Mouse (Mus musculus): Measurements from ENCODE around the gene Sh3bp5. TPM values are rescaled to one million over a fixed set of nuclear protein-coding genes. Genes with fewer than 3 reads are reported as not detected.

The Sh3bp5 gene
- polyA plus RNA-seq, 1 experiment from 2014 or later = 20.6 TPM

GRCm38 (mm10) chr14:31429004-31429395, 6.9 kb downstream of the Sh3bp5 start:
- Histone ChIP-seq H3K4me1 (replicated peaks) (peaks cover 29% of the 10 kb centered on the region), H3K27ac (peak overlapping the region; percentile 71), H3K9me3 (no peaks in the 10 kb centered on the region), H3K4me2 (replicated peaks) (peak overlapping the region; percentile 38), H3K4me3 (replicated peaks) (no peak overlapping the region), H3K9ac (no peak overlapping the region), H3K36me3 (no peaks in the 10 kb centered on the region), H3K27me3 (replicated peaks) (no peaks in the 10 kb centered on the region)
- WGBS = 16% methylated on average over 5 of the region's 5 CpGs
- ATAC-seq = peak; percentile 68

GRCm38 (mm10) chr14:31428211-31429003, 7.5 kb downstream of the Sh3bp5 start:
- Histone ChIP-seq H3K4me3 (replicated peaks) (no peak overlapping the region), H3K36me3 (no peaks in the 10 kb centered on the region), H3K27ac (peak overlapping the region; percentile 71), H3K4me2 (replicated peaks) (peak overlapping the region; percentile 38), H3K27me3 (replicated peaks) (no peaks in the 10 kb centered on the region), H3K9ac (no peak overlapping the region), H3K9me3 (no peaks in the 10 kb centered on the region), H3K4me1 (replicated peaks) (peaks cover 28% of the 10 kb centered on the region)
- peak; percentile 73 for ATAC-seq
- 33% methylated on average over 15 of the region's 15 CpGs for WGBS

GRCm38 (mm10) chr14:31422961-31423791, 12.7 kb downstream of the Sh3bp5 start:
- H3K9ac ChIP-seq = no peak overlapping the region
- H3K27ac ChIP-seq = peak overlapping the region; percentile 62
- no peaks in the 10 kb centered on the region for H3K9me3 ChIP-seq
- H3K27me3 ChIP-seq (replicated peaks) = no peaks in the 10 kb centered on the region
- WGBS = 47% methylated on average over 11 of the region's 11 CpGs
- peak overlapping the region; percentile 12; the same call in 1 of the 2 replicates for H3K4me2 ChIP-seq (replicated peaks)
- H3K4me1 ChIP-seq (replicated peaks) = peaks cover 25% of the 10 kb centered on the region
- peak; percentile 69 for ATAC-seq
- no peaks in the 10 kb centered on the region for H3K36me3 ChIP-seq
- H3K4me3 ChIP-seq (replicated peaks) = no peak overlapping the region

- Histone ChIP-seq H3K27me3 (replicated peaks) (no peaks in the 10 kb centered on the region), H3K4me3 (replicated peaks) (no peak overlapping the region), H3K4me1 (replicated peaks) (peaks cover 21% of the 10 kb centered on the region), H3K27ac (peak overlapping the region; percentile 62; the same call in 1 of the 2 replicates), H3K4me2 (replicated peaks) (no peak overlapping the region), H3K36me3 (no peaks in the 10 kb centered on the region), H3K9ac (no peak overlapping the region), H3K9me3 (no peaks in the 10 kb centered on the region)
- 93% methylated on average over 5 of the region's 5 CpGs for WGBS
- ATAC-seq = no peak
Measured at GRCm38 (mm10) chr14:31422395-31422794, 13.5 kb downstream of the Sh3bp5 start.

- ATAC-seq = peak; percentile 40; the same call in 1 of the 2 replicates
- Histone ChIP-seq H3K4me3 (replicated peaks) (no peak overlapping the region), H3K4me1 (replicated peaks) (peaks cover 25% of the 10 kb centered on the region), H3K9me3 (no peaks in the 10 kb centered on the region), H3K4me2 (replicated peaks) (no peak overlapping the region), H3K36me3 (no peaks in the 10 kb centered on the region), H3K27ac (no peak overlapping the region), H3K27me3 (replicated peaks) (no peaks in the 10 kb centered on the region), H3K9ac (no peak overlapping the region)
- 65% methylated on average over 18 of the region's 18 CpGs for WGBS
Measured at GRCm38 (mm10) chr14:31421509-31422295, 14.2 kb downstream of the Sh3bp5 start.

- 59% methylated on average over 7 of the region's 7 CpGs for WGBS
- no peak overlapping the region for H3K27ac ChIP-seq
Measured at GRCm38 (mm10) chr14:31420985-31421384, 14.9 kb downstream of the Sh3bp5 start.

GRCm38 (mm10) chr14:31420562-31420961, 15.3 kb downstream of the Sh3bp5 start:
- Histone ChIP-seq H3K4me2 (replicated peaks) (no peak overlapping the region), H3K27ac (no peak overlapping the region), H3K27me3 (replicated peaks) (no peaks in the 10 kb centered on the region), H3K4me3 (replicated peaks) (no peak overlapping the region), H3K9ac (no peak overlapping the region), H3K4me1 (replicated peaks) (peaks cover 25% of the 10 kb centered on the region), H3K36me3 (no peaks in the 10 kb centered on the region), H3K9me3 (no peaks in the 10 kb centered on the region)
- no peak for ATAC-seq
- WGBS = 75% methylated on average over 7 of the region's 7 CpGs

More at GRCm38 (mm10) chr14:31420985-31421384, 14.9 kb downstream of the Sh3bp5 start:
- ATAC-seq = no peak
- Histone ChIP-seq H3K9me3 (no peaks in the 10 kb centered on the region), H3K36me3 (no peaks in the 10 kb centered on the region), H3K27me3 (replicated peaks) (no peaks in the 10 kb centered on the region), H3K4me3 (replicated peaks) (no peak overlapping the region), H3K4me1 (replicated peaks) (peaks cover 25% of the 10 kb centered on the region), H3K4me2 (replicated peaks) (no peak overlapping the region), H3K9ac (0 out of 2 replicates have a peak overlapping the region, but pooled peaks have one; percentile 17)

- Histone ChIP-seq H3K27ac (no peak overlapping the region), H3K27me3 (replicated peaks) (no peaks in the 10 kb centered on the region), H3K4me1 (replicated peaks) (peaks cover 28% of the 10 kb centered on the region), H3K9me3 (no peaks in the 10 kb centered on the region), H3K4me2 (replicated peaks) (no peak overlapping the region), H3K4me3 (replicated peaks) (no peak overlapping the region), H3K36me3 (no peaks in the 10 kb centered on the region), H3K9ac (no peak overlapping the region)
- ATAC-seq = no peak
- WGBS = 93% methylated on average over 8 of the region's 8 CpGs
Measured at GRCm38 (mm10) chr14:31420135-31420534, 15.7 kb downstream of the Sh3bp5 start.

- H3K4me2 ChIP-seq (replicated peaks) = no peak overlapping the region
- no peak for ATAC-seq
- H3K9me3 ChIP-seq = no peaks in the 10 kb centered on the region
- H3K4me1 ChIP-seq (replicated peaks) = peaks cover 34% of the 10 kb centered on the region
- H3K27ac ChIP-seq = no peak overlapping the region
- 42% methylated on average over 4 of the region's 4 CpGs for WGBS
- H3K36me3 ChIP-seq = no peaks in the 10 kb centered on the region
- no peak overlapping the region for H3K4me3 ChIP-seq (replicated peaks)
- no peaks in the 10 kb centered on the region for H3K27me3 ChIP-seq (replicated peaks)
- H3K9ac ChIP-seq = no peak overlapping the region
Measured at GRCm38 (mm10) chr14:31419279-31419678, 16.6 kb downstream of the Sh3bp5 start.

GRCm38 (mm10) chr14:31416835-31417549, 18.9 kb downstream of the Sh3bp5 start:
- no peaks in the 10 kb centered on the region for H3K27me3 ChIP-seq (replicated peaks)
- H3K36me3 ChIP-seq = no peaks in the 10 kb centered on the region
- ATAC-seq = no peak

GRCm38 (mm10) chr14:31416411-31416810, 19.5 kb downstream of the Sh3bp5 start:
- H3K9ac ChIP-seq = no peak overlapping the region
- H3K27ac ChIP-seq = no peak overlapping the region
- H3K4me1 ChIP-seq (replicated peaks) = peaks cover 25% of the 10 kb centered on the region
- no peaks in the 10 kb centered on the region for H3K36me3 ChIP-seq
- ATAC-seq = no peak
- H3K4me2 ChIP-seq (replicated peaks) = no peak overlapping the region
- no peaks in the 10 kb centered on the region for H3K9me3 ChIP-seq
- 80% methylated on average over 3 of the region's 3 CpGs for WGBS
- H3K4me3 ChIP-seq (replicated peaks) = no peak overlapping the region
- H3K27me3 ChIP-seq (replicated peaks) = no peaks in the 10 kb centered on the region

More at GRCm38 (mm10) chr14:31416835-31417549, 18.9 kb downstream of the Sh3bp5 start:
- Histone ChIP-seq H3K4me3 (replicated peaks) (no peak overlapping the region), H3K9ac (no peak overlapping the region), H3K4me2 (replicated peaks) (no peak overlapping the region), H3K4me1 (replicated peaks) (peaks cover 27% of the 10 kb centered on the region), H3K9me3 (no peaks in the 10 kb centered on the region), H3K27ac (no peak overlapping the region)
- WGBS = 65% methylated on average over 16 of the region's 16 CpGs

Measured in intestine, embryonic 15.5 days (tissue).